Mouse (Mus musculus): ENCODE measurements around the gene Ppfia2. TPM values are rescaled to one million over a fixed set of nuclear protein-coding genes. Genes with fewer than 3 reads are reported as not detected.

Gene Ppfia2
- polyA plus RNA-seq, 1 experiment from 2014 or later = 1.0 TPM

DNA sequence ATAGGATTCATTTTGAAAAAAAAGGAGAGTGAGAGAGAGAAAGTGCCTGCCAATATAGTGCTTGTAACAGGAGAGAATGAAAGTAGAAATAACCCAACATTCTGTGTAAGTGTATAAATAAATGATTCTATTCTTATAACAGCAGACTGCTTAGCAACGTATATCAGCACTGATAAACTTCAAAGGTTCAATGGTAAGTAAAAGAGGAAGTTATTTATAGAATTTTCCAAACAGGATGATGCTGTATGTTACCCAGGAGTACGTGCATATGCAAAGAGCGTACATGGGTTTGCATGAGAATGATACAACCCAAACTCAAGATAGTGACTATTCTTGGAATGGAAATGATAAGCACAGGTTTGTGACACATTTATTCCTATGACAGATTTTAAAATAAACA, 215.4 kb downstream of the Ppfia2 start:
- ATAC-seq (ENCODE audit: insufficient read depth, low FRiP score, low read depth) = no peak
- Histone ChIP-seq H3K9me3 (no peaks in the 10 kb centered on the region), H3K4me3 (replicated peaks) (no peak overlapping the region), H3K9ac (no peak overlapping the region), H3K36me3 (no peaks in the 10 kb centered on the region), H3K27ac (no peak overlapping the region), H3K4me1 (no peaks in the 10 kb centered on the region), H3K27me3 (replicated peaks) (no peaks in the 10 kb centered on the region), H3K4me2 (no peak overlapping the region)
- WGBS = 74% methylated on average over 3 of the region's 3 CpGs

DNA sequence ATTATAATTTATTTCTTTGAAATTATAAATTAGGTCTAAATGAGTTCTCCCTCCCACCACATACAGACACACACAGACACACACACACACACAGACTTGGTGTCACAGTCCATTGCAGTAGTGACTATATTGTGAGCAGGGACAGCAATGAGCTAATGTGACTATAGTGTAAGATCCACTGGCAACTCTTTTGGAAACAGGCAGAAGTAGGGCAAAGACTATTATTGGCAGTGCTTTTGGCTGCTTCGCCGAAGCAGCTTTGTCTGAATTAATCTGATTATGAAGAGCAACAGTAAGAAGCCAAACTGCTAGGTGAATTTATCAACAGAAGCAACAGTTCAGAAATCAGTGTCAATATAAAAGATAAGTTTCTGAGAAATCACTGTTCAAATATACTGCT, 249.8 kb downstream of the Ppfia2 start:
- Histone ChIP-seq H3K27ac (no peak overlapping the region), H3K27me3 (replicated peaks) (no peaks in the 10 kb centered on the region), H3K4me3 (replicated peaks) (no peak overlapping the region), H3K9me3 (no peaks in the 10 kb centered on the region), H3K36me3 (no peaks in the 10 kb centered on the region), H3K9ac (no peak overlapping the region), H3K4me1 (no peaks in the 10 kb centered on the region), H3K4me2 (no peak overlapping the region)
- 81% methylated on average over 2 of the region's 2 CpGs for WGBS
- ATAC-seq (ENCODE audit: insufficient read depth, low FRiP score, low read depth) = no peak

DNA sequence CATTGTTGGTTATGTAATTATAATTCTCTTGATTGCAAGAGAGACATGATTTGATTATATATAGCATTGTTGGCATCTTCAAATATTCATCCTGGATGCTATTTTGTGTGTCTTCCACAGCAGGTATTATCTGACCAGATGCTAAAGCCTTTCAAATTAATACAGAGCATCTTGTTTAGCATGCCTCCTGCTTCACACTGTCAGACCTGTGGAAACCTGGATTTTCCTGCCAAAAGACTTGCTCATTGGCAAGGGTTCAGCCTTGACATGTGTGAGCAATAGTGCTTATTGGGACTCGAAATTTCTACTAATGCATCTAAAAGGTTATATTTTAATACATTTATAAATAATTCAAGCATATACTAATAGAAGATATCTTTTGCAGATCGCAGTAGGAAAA, 262.1 kb downstream of the Ppfia2 start:
- H3K4me1 ChIP-seq = no peaks in the 10 kb centered on the region
- H3K27ac ChIP-seq = no peak overlapping the region
- H3K4me2 ChIP-seq = no peak overlapping the region
- no peak overlapping the region for H3K4me3 ChIP-seq (replicated peaks)
- H3K27me3 ChIP-seq (replicated peaks) = no peaks in the 10 kb centered on the region
- H3K9me3 ChIP-seq = no peaks in the 10 kb centered on the region
- H3K36me3 ChIP-seq = no peaks in the 10 kb centered on the region
- ATAC-seq (ENCODE audit: insufficient read depth, low FRiP score, low read depth) = no peak
- H3K9ac ChIP-seq = no peak overlapping the region
- WGBS = 71% methylated on average over 2 of the region's 2 CpGs

DNA sequence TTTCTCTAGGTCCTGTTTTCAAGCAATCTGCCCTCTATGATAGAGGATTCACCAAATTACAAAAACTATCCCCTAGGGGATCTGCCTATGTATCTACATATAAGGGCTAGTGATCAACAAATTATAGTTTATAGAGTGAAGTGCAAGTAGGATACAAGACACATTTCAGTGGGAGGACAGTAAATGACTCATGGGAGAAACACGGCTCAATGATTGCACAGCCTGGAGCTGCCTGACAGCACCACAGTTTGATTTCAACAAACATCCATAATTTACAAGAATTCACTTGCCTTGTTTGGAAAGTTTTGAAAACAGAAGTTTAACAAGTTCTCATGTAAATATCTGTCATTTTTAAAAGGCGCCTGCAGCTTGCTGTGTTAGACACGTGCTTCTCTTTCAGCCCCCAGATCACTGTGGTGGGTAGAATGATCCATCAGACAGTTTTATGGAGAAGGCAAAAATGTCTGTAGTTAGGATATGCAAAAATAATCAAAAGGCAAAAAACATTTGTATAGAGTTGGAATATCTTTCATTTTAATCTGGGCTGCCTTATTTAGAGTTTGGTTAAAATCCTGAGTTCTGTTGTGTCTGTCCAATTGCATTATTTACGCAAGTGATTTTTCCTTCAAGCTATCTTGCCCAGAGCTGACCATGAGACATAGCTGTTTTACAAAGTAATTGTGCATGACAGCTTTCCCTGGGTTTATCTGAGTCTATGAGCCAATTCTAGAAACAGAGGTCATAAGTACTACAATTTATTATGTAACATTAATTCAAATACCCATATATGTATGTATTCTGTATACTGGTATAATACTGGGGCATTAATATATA, 266.3 kb downstream of the Ppfia2 start:
- H3K27ac ChIP-seq = no peak overlapping the region
- H3K27me3 ChIP-seq (replicated peaks) = no peaks in the 10 kb centered on the region
- H3K9me3 ChIP-seq = no peaks in the 10 kb centered on the region
- no peaks in the 10 kb centered on the region for H3K36me3 ChIP-seq
- no peak for ATAC-seq (ENCODE audit: insufficient read depth, low FRiP score, low read depth)
- no peak overlapping the region for H3K4me2 ChIP-seq
- 77% methylated on average over 4 of the region's 4 CpGs for WGBS
- no peaks in the 10 kb centered on the region for H3K4me1 ChIP-seq
- no peak overlapping the region for H3K4me3 ChIP-seq (replicated peaks)
- no peak overlapping the region for H3K9ac ChIP-seq

DNA sequence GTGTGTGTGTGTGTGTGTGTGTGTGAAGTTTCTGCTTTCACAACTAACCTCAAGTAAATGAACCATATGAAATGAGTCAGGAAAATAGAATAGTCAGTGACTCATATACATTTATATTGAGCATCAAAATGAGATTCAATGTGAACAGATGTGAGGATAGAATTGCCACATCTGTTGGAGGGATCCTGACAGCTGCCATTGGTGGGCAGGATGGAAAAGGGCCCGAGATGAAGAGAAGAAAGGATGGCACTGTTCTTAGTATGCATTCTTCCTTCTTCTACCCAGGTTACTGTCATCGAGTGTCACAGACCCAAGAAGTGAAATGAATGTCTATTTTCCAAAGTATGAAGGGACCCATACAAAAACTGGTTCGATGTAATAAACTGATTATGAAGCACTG, 268.1 kb downstream of the Ppfia2 start:
- Histone ChIP-seq H3K4me3 (replicated peaks) (no peak overlapping the region), H3K4me1 (no peaks in the 10 kb centered on the region), H3K36me3 (no peaks in the 10 kb centered on the region), H3K9ac (no peak overlapping the region), H3K27ac (no peak overlapping the region), H3K4me2 (no peak overlapping the region), H3K27me3 (replicated peaks) (no peaks in the 10 kb centered on the region), H3K9me3 (no peaks in the 10 kb centered on the region)
- no peak for ATAC-seq (ENCODE audit: insufficient read depth, low FRiP score, low read depth)
- 77% methylated on average over 3 of the region's 3 CpGs for WGBS

DNA sequence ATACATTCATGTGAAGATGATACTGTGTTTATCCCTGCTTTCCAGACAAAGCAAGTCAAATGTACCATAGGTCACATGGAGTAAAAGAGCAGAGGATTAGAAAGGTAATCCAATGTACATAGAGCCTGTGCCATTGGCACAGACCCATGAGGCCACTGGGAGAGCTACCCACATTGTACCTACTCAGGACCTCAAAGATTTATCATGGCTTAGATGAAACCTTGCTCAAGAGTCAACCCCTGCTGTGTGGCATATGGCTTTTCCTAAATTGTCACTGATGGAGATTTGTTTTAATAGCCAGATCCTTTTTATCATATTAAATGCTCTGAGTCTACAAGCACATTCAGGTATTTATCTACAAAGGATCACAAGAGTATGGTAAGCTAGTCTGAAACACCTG, 274.8 kb downstream of the Ppfia2 start:
- Histone ChIP-seq H3K9me3 (no peaks in the 10 kb centered on the region), H3K4me2 (no peak overlapping the region), H3K27ac (no peak overlapping the region), H3K4me1 (no peaks in the 10 kb centered on the region), H3K27me3 (replicated peaks) (no peaks in the 10 kb centered on the region), H3K4me3 (replicated peaks) (no peak overlapping the region), H3K9ac (no peak overlapping the region), H3K36me3 (no peaks in the 10 kb centered on the region)
- no peak for ATAC-seq (ENCODE audit: insufficient read depth, low FRiP score, low read depth)

DNA sequence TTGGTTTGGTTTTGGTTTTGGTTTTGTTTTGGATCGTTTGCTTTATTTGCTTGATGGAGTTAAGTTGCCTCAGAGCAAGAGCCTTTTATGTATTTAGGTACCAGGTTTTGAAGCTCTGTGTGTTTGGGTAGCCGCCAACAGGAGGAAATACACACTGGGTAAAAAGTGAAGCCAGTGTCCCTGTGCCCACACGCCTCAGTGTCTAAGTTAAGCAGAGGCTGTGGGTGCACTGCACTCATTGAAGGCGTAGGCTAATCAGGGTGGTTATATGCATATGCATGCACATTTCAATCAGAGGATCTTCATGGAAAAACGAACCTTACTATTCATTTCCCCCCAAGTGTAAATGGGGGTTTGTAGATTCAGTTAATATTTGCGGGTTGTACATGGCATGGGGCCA, 290.9 kb downstream of the Ppfia2 start:
- WGBS = 83% methylated on average over 6 of the region's 6 CpGs
- H3K9ac ChIP-seq = no peak overlapping the region
- H3K4me3 ChIP-seq (replicated peaks) = no peak overlapping the region
- H3K27ac ChIP-seq = no peak overlapping the region
- H3K4me1 ChIP-seq = no peaks in the 10 kb centered on the region
- no peak overlapping the region for H3K4me2 ChIP-seq
- no peaks in the 10 kb centered on the region for H3K36me3 ChIP-seq
- no peaks in the 10 kb centered on the region for H3K27me3 ChIP-seq (replicated peaks)
- ATAC-seq (ENCODE audit: insufficient read depth, low FRiP score, low read depth) = no peak
- no peaks in the 10 kb centered on the region for H3K9me3 ChIP-seq

DNA sequence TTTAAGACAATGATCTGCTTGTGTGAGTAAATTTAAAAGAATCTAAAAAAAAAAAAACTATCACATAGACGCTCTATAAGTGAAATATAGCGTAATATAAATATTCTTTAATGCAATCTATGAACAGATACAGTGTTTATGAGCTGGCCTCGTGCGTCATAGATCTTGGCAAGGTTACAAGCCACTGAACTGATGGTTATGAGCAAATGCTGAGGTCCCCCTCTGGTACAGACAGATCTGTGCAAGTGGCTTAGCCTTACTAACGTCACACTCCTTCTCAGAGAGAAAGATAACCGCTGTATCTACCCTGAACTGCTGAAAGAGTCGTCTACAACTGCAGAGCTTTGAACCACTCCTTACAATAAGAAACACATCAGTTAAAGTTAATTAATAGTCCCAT, 293.6 kb downstream of the Ppfia2 start:
- Histone ChIP-seq H3K9ac (no peak overlapping the region), H3K4me1 (no peaks in the 10 kb centered on the region), H3K27ac (no peak overlapping the region), H3K4me3 (replicated peaks) (no peak overlapping the region), H3K9me3 (no peaks in the 10 kb centered on the region), H3K36me3 (no peaks in the 10 kb centered on the region), H3K27me3 (replicated peaks) (no peaks in the 10 kb centered on the region), H3K4me2 (no peak overlapping the region)
- WGBS = 64% methylated on average over 7 of the region's 7 CpGs
- ATAC-seq (ENCODE audit: insufficient read depth, low FRiP score, low read depth) = no peak

DNA sequence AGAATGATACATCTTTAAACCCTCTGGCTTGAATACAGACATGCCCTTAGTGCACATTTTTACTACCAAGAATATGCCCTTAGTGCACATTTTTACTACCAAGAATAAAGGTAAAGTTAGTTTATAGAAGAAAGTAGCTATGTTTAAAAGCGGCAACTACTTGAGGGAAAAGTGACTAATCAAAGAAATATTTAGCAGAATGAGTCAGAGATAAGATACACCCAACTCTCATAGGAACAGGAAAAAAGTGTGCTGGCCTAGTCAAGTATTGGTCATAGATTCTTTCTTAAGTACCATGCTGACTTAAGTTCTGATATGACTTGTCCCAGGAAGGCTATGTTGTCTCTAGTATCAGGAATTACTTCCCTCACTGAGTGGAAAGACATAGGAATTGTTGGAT, 305.4 kb downstream of the Ppfia2 start:
- Histone ChIP-seq H3K27me3 (replicated peaks) (no peaks in the 10 kb centered on the region), H3K4me2 (no peak overlapping the region), H3K9ac (no peak overlapping the region), H3K4me1 (no peaks in the 10 kb centered on the region), H3K9me3 (no peaks in the 10 kb centered on the region), H3K4me3 (replicated peaks) (no peak overlapping the region), H3K27ac (no peak overlapping the region), H3K36me3 (no peaks in the 10 kb centered on the region)
- ATAC-seq (ENCODE audit: insufficient read depth, low FRiP score, low read depth) = no peak
- 68% methylated on average over 1 of the region's 1 CpGs for WGBS

DNA sequence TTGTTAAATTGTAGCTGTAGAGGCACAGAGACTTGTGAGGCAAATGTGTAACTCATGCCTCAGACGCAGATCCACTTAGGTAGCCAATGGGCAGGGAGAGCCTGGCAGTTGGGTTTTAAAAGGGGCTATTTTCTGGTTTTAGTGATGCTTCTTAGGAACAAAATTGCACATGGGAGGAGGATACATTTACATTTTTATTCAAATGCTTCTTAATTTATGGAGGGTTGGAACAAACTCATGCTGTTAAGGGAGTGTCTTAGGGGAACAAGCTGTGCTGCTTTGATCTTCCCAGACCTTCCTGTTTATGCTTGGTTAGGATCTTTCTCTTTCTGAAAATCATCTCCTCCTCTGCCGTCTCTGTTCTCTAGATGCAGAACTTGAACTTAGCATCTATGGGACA, 345.3 kb downstream of the Ppfia2 start:
- 58% methylated on average over 2 of the region's 2 CpGs for WGBS
- Histone ChIP-seq H3K4me1 (no peaks in the 10 kb centered on the region), H3K4me2 (no peak overlapping the region), H3K9me3 (no peaks in the 10 kb centered on the region), H3K27me3 (replicated peaks) (no peaks in the 10 kb centered on the region), H3K9ac (no peak overlapping the region), H3K27ac (no peak overlapping the region), H3K4me3 (replicated peaks) (no peak overlapping the region), H3K36me3 (no peaks in the 10 kb centered on the region)
- no peak for ATAC-seq (ENCODE audit: insufficient read depth, low FRiP score, low read depth)

DNA sequence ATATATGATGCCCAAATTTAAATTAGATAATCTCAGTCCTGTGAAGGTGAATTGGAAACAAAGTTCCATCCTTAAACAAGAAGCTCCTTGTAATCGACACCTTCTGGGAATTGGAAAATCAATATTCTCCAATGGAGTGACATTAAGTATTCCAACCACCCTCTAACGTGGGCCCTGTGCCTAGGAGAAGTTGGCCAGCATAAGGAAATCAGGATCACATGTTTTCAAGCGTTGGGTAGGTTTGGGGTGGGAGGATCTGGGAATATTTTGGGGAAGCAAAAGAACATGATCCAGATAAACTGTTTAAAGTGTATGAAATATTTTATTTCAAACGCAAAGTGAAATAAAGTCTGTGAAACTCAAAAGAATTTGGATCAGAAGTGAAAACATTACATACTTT, 348.2 kb downstream of the Ppfia2 start:
- H3K4me3 ChIP-seq (replicated peaks) = no peak overlapping the region
- 75% methylated on average over 4 of the region's 4 CpGs for WGBS
- no peak overlapping the region for H3K9ac ChIP-seq
- H3K27me3 ChIP-seq (replicated peaks) = no peaks in the 10 kb centered on the region
- H3K4me1 ChIP-seq = no peaks in the 10 kb centered on the region
- no peaks in the 10 kb centered on the region for H3K9me3 ChIP-seq
- no peak for ATAC-seq (ENCODE audit: insufficient read depth, low FRiP score, low read depth)
- H3K4me2 ChIP-seq = no peak overlapping the region
- H3K27ac ChIP-seq = no peak overlapping the region
- no peaks in the 10 kb centered on the region for H3K36me3 ChIP-seq

DNA sequence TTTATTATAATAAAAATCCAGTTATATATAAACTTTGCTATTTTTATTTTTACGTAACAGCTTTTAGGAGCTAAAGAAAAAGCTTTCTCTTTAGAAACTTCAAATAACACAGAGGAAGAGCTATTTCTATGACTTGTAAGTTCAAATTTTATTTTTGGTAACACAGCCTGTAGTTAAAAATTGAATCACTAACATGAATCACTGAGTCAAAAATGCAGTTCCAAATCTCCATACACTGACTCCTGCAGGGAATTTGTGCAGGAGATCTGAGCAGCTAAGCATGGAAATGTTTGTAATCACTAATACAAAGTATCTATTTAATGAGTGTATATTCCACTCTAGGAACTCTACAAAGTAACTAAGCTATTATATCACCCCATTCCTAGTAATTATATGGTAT, 354.1 kb downstream of the Ppfia2 start:
- Histone ChIP-seq H3K27ac (no peak overlapping the region), H3K36me3 (no peaks in the 10 kb centered on the region), H3K27me3 (replicated peaks) (no peaks in the 10 kb centered on the region), H3K9me3 (no peaks in the 10 kb centered on the region), H3K4me1 (no peaks in the 10 kb centered on the region), H3K9ac (no peak overlapping the region), H3K4me2 (no peak overlapping the region), H3K4me3 (replicated peaks) (no peak overlapping the region)
- ATAC-seq (ENCODE audit: insufficient read depth, low FRiP score, low read depth) = no peak
- 90% methylated on average over 1 of the region's 1 CpGs for WGBS

DNA sequence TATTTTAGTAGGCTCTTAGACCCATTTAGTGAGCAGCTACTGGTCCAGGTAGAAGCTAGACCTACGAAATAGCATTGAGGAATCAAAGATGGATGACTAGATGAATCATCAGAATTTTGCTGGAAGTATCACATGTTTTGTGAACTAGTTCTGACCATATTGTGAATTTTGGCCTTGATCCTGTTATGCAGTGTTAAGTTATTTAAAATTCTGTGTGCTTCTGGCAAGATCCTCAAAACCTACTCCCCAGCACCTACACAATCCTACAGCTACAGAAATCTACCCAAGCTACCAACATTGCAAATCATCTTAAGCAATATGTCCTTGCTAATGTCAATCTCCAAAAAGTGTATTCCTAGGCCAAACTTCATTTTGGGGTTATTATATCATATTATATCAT, 368.3 kb downstream of the Ppfia2 start:
- Histone ChIP-seq H3K4me2 (no peak overlapping the region), H3K9ac (no peak overlapping the region), H3K4me3 (replicated peaks) (no peak overlapping the region), H3K27me3 (replicated peaks) (no peaks in the 10 kb centered on the region), H3K4me1 (no peaks in the 10 kb centered on the region), H3K27ac (no peak overlapping the region), H3K9me3 (no peaks in the 10 kb centered on the region), H3K36me3 (no peaks in the 10 kb centered on the region)
- 78% methylated on average over 1 of the region's 1 CpGs for whole genome bisulfite sequencing
- ATAC-seq (ENCODE audit: insufficient read depth, low FRiP score, low read depth) = no peak

Measured in stomach, embryonic 15.5 days (tissue).